7 mouse cellular contexts compared by ENCODE assay signal in the genomic region with DNA sequence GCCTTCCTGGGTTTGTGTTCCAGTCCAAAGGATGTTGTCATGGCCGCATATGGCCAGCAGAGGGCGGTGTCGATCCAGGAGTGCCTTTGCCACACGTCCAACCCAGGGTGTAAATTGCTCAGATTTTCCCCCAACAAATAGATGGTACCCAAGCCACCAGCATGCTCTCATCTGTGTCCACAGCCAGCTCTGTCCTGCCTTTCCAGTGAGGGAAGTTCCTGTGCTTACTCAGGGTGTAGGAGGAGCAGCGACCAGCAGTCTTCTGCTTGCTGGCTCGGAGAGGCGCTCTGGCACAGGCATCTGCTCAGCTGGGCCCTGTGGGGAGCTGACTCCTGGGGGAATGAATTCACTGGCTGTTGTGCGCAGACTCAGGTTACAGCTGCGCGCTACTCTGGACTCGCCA. TPM values are rescaled to one million over a fixed set of nuclear protein-coding genes. Genes with fewer than 3 reads are reported as not detected.
A peak's percentile ranks its signal among the peaks of the same experiment; 100 is the strongest.
DNase-seq lines count a peak whose midpoint lies in the region; ATAC-seq lines count a peak whose summit lies in the region.

No protein-coding gene starts in this region.

- peaks cover 16% of the 10 kb centered on the region for H3K27me3 ChIP-seq in hindbrain, embryonic 12.5 days

- H3K27ac ChIP-seq in hindbrain, embryonic 12.5 days, result no peak overlapping the region

- peak overlapping the region; percentile 47 for H3K4me2 ChIP-seq in hindbrain, embryonic 12.5 days (replicated peaks)

- peaks cover 5% of the 10 kb centered on the region for H3K4me1 ChIP-seq in hindbrain, embryonic 12.5 days

- no peak overlapping the region for H3K4me3 ChIP-seq in hindbrain, embryonic 12.5 days

- peak; percentile 94 for ATAC-seq in frontal cortex, adult (ENCODE audit: low TSS enrichment)
- peak; percentile 69 for ATAC-seq in hindbrain, embryonic 12.5 days (ENCODE audit: low FRiP score)

- H3K9ac ChIP-seq in hindbrain, embryonic 12.5 days, result no peak overlapping the region

- under 1% methylated on average over 11 of the region's 11 CpGs for WGBS in hindbrain, embryonic 12.5 days

- H3K9me3 ChIP-seq in hindbrain, embryonic 12.5 days (replicated peaks), result no peaks in the 10 kb centered on the region

- peak; percentile 59 for DNase-seq in adipocyte (ENCODE audit: low spot score)
- peak; percentile 56 for DNase-seq in cerebellum, adult 8-10 months
- DNase-seq in layer of hippocampus, postnatal 14 days (ENCODE audit: low spot score in 2 of 2), result peak; percentile 81 to 82
- DNase-seq in lung, postnatal 36 days, result peak; percentile 53
- DNase-seq in right cerebral cortex, postnatal 25 days, result peak; percentile 64

- H3K36me3 ChIP-seq in hindbrain, embryonic 12.5 days, result no peaks in the 10 kb centered on the region

RNA-seq across cellular contexts. Expression of gene Spata19, which starts 17.5 kb away (rescaled TPM):
- polyA plus RNA-seq in hindbrain, embryonic 12.5 days (2016; fragmentation: Nextera tagmentation; extraction: Ambion mirVana), result not detected in 2 replicates
- total RNA-seq in layer of hippocampus, postnatal 14 days (2021), result not detected
